Mouse (Mus musculus) embryonic facial prominence, embryonic 15.5 days (tissue): ENCODE measurements around the gene Sema3g. TPM values are rescaled to one million over a fixed set of nuclear protein-coding genes. Genes with fewer than 3 reads are reported as not detected.

ENCODE experiments used
- ATAC-seq: fragments of 200-750 bp; cut with Nextera tagmentation; 2 replicates; pipeline ENCODE4 v1.8.0; 2017; ENCODE audit warnings: low read depth, moderate TSS enrichment; ENCODE audit not compliant: insufficient number of reproducible peaks, low FRiP score, low TSS enrichment
- H3K27ac ChIP-seq: fragments of 300-500 bp; sonication (generic); replicated peaks from 2 replicates; pipeline ENCODE4 v1.5.1; 2015; ENCODE audit warnings: mild to moderate bottlenecking, inconsistent platforms
- H3K27me3 ChIP-seq: fragments of 300-500 bp; sonication (generic); 2 replicates; pipeline ENCODE4 v1.6.1; 2015; ENCODE audit warnings: inconsistent platforms
- H3K36me3 ChIP-seq: fragments of 300-500 bp; sonication (generic); 2 replicates; pipeline ENCODE4 v1.6.1; 2015; ENCODE audit warnings: mild to moderate bottlenecking, inconsistent platforms
- H3K4me1 ChIP-seq: fragments of 300-500 bp; sonication (generic); 2 replicates; pipeline ENCODE4 v1.6.1; 2015; ENCODE audit warnings: inconsistent platforms
- H3K4me2 ChIP-seq: fragments of 300-500 bp; sonication (generic); replicated peaks from 2 replicates; pipeline ENCODE4 v1.6.1; 2015; ENCODE audit warnings: mild to moderate bottlenecking, inconsistent platforms
- H3K4me3 ChIP-seq: fragments of 300-500 bp; sonication (generic); replicated peaks from 2 replicates; pipeline ENCODE4 v1.5.1; 2015; ENCODE audit warnings: mild to moderate bottlenecking, inconsistent platforms
- H3K9ac ChIP-seq: fragments of 300-500 bp; sonication (generic); 2 replicates; pipeline ENCODE4 v1.6.1; 2015; ENCODE audit warnings: inconsistent platforms
- H3K9me3 ChIP-seq: fragments of 300-500 bp; sonication (generic); replicated peaks from 2 replicates; pipeline ENCODE4 v1.6.1; 2016; ENCODE audit warnings: inconsistent platforms
- WGBS: fragments of 180-500 bp; shearing (Covaris S2); methylation state at CpG from one replicate; pipeline ENCODE4 v1.1.7; 2015; 5-methylcytosine and 5-hydroxymethylcytosine counted together
- polyA plus RNA-seq: library from polyadenylated mRNA; unstranded; fragments of >200 nt; fragmentation: Nextera tagmentation; extraction: Ambion mirVana; gene quantifications from 2 replicates; pipeline ENCODE4 v1.2.1, GENCODE M21; 2015

The Sema3g gene
- polyA plus RNA-seq, 1 experiment from 2014 or later: 1.3 TPM

DNA sequence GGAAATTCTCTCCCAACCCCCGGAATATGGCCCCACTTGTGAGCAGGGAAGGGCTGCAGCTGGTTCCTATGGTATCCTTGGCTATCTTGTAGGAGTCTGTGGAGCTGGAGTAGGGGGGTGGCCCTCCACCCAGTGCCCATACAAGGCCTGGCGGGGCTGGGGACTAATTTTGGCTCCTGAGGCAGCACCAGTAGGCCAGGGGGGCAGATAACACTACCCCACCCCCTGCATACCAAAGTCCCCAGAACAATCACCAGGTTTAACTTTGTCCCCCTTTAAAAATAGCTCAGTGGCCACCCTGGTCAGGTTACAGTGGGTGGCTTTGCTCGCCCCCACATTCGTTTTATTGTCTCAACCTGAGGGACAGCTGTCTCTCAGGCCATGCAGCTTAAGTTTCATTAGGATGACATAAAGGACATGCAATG, 8.5 kb upstream of the Sema3g start:
- Histone ChIP-seq H3K4me3 (no peak overlapping the region), H3K4me1 (peaks cover 37% of the 10 kb centered on the region), H3K36me3 (peaks cover 2% of the 10 kb centered on the region), H3K9ac (no peak overlapping the region), H3K9me3 (no peaks in the 10 kb centered on the region), H3K27me3 (no peaks in the 10 kb centered on the region), H3K27ac (no peak overlapping the region), H3K4me2 (no peak overlapping the region)
- WGBS: 67% methylated on average over 4 of the region's 4 CpGs
- ATAC-seq: no peak

DNA sequence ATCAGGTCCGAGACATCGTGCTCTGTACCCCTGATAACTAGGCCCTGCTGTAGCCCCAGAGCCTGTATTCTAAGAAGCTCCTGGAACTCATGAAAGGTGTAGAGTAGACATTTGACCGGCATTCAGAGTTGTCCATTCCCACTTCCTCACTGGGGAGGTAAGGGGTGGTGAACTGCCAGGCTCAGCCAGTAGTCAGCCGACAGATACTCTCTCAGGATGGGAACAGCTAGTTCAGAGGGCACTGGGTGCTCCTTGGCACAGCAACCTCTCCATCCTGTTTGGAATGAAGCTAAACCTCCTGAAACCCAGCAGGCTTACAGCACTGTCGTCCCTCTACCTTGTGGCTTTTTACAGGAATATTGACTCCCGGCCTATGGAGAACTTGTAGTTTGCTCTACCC, 5.8 kb upstream of the Sema3g start:
- no peak overlapping the region for H3K27ac ChIP-seq
- H3K4me2 ChIP-seq: no peak overlapping the region
- H3K36me3 ChIP-seq: no peaks in the 10 kb centered on the region
- WGBS: 89% methylated on average over 6 of the region's 6 CpGs
- H3K9ac ChIP-seq: no peak overlapping the region
- H3K4me1 ChIP-seq: peaks cover 27% of the 10 kb centered on the region
- H3K27me3 ChIP-seq: no peaks in the 10 kb centered on the region
- H3K9me3 ChIP-seq: no peaks in the 10 kb centered on the region
- ATAC-seq: no peak
- no peak overlapping the region for H3K4me3 ChIP-seq

DNA sequence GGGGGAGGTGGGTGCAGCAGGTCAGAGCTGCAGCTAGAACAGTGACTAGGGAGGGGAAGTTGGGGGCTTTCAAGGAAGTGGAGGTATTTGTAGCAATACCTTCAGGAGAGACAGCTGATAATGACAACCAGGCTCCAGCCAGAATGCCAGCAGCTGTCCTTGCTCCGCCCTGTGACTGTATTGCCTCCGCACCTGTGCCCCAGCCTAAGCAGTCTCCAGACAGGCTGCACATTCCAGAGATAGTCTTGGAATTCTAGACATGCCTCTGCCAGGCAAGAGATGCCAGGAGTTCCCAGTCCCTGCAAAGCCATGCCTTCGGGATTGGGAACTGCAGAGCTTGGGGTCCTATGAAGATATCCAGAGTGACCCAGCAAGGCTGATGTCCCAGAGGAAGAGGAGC, 5.2 kb upstream of the Sema3g start:
- 64% methylated on average over 3 of the region's 3 CpGs for WGBS
- Histone ChIP-seq H3K9me3 (no peaks in the 10 kb centered on the region), H3K9ac (no peak overlapping the region), H3K27me3 (no peaks in the 10 kb centered on the region), H3K4me2 (no peak overlapping the region), H3K4me3 (no peak overlapping the region), H3K4me1 (peaks cover 25% of the 10 kb centered on the region), H3K36me3 (no peaks in the 10 kb centered on the region), H3K27ac (0 out of 2 replicates have a peak overlapping the region, but pooled peaks have one; percentile 34)
- no peak for ATAC-seq

GRCm38 (mm10) chr14:31213868-31214267, 3.8 kb upstream of the Sema3g start:
- Histone ChIP-seq H3K4me2 (no peak overlapping the region), H3K27ac (no peak overlapping the region; the same call in 1 of the 2 replicates), H3K9me3 (no peaks in the 10 kb centered on the region), H3K36me3 (no peaks in the 10 kb centered on the region), H3K27me3 (no peaks in the 10 kb centered on the region), H3K4me3 (no peak overlapping the region), H3K4me1 (peaks cover 30% of the 10 kb centered on the region), H3K9ac (no peak overlapping the region)
- WGBS: 59% methylated on average over 8 of the region's 8 CpGs
- ATAC-seq: no peak

- Histone ChIP-seq H3K4me2 (no peak overlapping the region), H3K4me3 (no peak overlapping the region), H3K27me3 (no peaks in the 10 kb centered on the region), H3K36me3 (no peaks in the 10 kb centered on the region), H3K9ac (no peak overlapping the region), H3K9me3 (no peaks in the 10 kb centered on the region), H3K27ac (no peak overlapping the region), H3K4me1 (peaks cover 30% of the 10 kb centered on the region)
- WGBS: 85% methylated on average over 3 of the region's 3 CpGs
- ATAC-seq: no peak
Observed at GRCm38 (mm10) chr14:31214684-31215083, 3.0 kb upstream of the Sema3g start.

DNA sequence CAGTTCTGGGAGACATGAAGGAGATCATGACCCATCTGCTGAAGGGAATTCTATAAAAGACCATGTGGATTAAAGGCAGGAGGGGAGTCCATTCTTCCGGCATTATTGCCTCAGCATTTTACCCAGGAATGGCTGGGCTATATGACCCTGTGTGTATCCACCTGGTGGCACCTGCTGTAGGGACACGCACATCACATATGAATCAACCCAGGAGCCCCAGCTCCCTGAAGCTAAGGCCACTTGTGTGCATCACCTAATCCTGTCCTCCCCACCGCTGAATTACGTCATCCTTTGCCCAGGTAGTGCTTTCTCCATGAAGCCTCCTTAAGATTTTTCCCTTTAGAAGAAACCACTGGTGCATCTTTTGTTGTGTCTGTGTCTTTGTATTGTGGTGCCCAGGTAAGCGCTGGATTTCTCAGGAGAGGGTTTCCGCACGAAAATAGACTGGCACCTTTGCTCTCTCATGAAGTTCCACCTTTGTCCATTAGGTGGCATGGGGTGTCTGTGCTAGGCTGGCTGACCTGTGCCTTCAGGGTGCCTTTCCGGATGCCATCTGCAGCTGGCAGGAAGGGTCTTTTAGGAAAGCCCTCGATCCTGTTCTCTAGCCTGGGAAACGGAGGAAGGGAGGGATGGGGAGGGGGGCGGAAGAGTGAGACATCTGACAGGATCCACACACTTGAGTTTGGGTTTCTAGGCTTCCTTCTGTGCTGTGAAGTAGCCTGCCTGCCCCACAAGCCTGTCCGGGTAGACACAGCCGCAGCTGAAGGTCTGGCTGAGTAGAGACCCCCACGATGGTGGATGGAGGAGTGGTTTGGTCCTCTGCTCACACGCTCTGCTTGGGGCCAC, 2.3 kb upstream of the Sema3g start:
- no peaks in the 10 kb centered on the region for H3K27me3 ChIP-seq
- no peaks in the 10 kb centered on the region for H3K36me3 ChIP-seq
- no peaks in the 10 kb centered on the region for H3K9me3 ChIP-seq
- WGBS: 29% methylated on average over 15 of the region's 15 CpGs
- no peak overlapping the region for H3K4me3 ChIP-seq
- no peak overlapping the region for H3K9ac ChIP-seq
- peaks cover 30% of the 10 kb centered on the region for H3K4me1 ChIP-seq
- no peak overlapping the region for H3K4me2 ChIP-seq
- H3K27ac ChIP-seq: 0 out of 2 replicates have a peak overlapping the region, but pooled peaks have one; percentile 17
- ATAC-seq: peak; percentile 48; the same call in 1 of the 2 replicates

GRCm38 (mm10) chr14:31216846-31217245, 814 bp upstream of the Sema3g start, which contains the start of gene Nisch:
Gene Nisch, minus strand, starts transcription at chr14:31216946.
- Histone ChIP-seq H3K9ac (no peak within 1 kb of the TSS), H3K36me3 (no peaks in the 10 kb centered on the region), H3K27me3 (no peaks in the 10 kb centered on the region; the same call in 1 of the 2 replicates), H3K27ac (0 out of 2 replicates have a peak within 1 kb of the TSS, but pooled peaks have one; percentile 17), H3K4me3 (no peak within 1 kb of the TSS; the same call in 1 of the 2 replicates), H3K4me2 (peak within 1 kb of the TSS; percentile 24), H3K9me3 (no peaks in the 10 kb centered on the region), H3K4me1 (peaks cover 30% of the 10 kb centered on the region)
- 66% methylated on average over 2 of the region's 2 CpGs for WGBS
- ATAC-seq: no peak

- Histone ChIP-seq H3K27ac (peak overlapping the region; percentile 68), H3K36me3 (no peaks in the 10 kb centered on the region), H3K4me2 (no peak overlapping the region), H3K9ac (no peak overlapping the region), H3K4me1 (peaks cover 67% of the 10 kb centered on the region), H3K9me3 (no peaks in the 10 kb centered on the region), H3K27me3 (no peaks in the 10 kb centered on the region), H3K4me3 (no peak overlapping the region)
- ATAC-seq: peak; percentile 87
- WGBS: 31% methylated on average over 4 of the region's 4 CpGs
Observed at GRCm38 (mm10) chr14:31226978-31227377, 9.3 kb downstream of the Sema3g start.

GRCm38 (mm10) chr14:31228234-31228633, 10.6 kb downstream of the Sema3g start:
- no peak overlapping the region for H3K9ac ChIP-seq
- no peak overlapping the region for H3K4me2 ChIP-seq
- H3K36me3 ChIP-seq: no peaks in the 10 kb centered on the region
- peaks cover 65% of the 10 kb centered on the region for H3K4me1 ChIP-seq
- no peaks in the 10 kb centered on the region for H3K27me3 ChIP-seq
- H3K27ac ChIP-seq: no peak overlapping the region
- no peak overlapping the region for H3K4me3 ChIP-seq
- 74% methylated on average over 6 of the region's 6 CpGs for WGBS
- no peak for ATAC-seq
- H3K9me3 ChIP-seq: no peaks in the 10 kb centered on the region

- Histone ChIP-seq H3K9ac (no peak overlapping the region), H3K27me3 (no peaks in the 10 kb centered on the region), H3K27ac (no peak overlapping the region), H3K4me2 (no peak overlapping the region), H3K4me1 (peaks cover 56% of the 10 kb centered on the region), H3K9me3 (no peaks in the 10 kb centered on the region), H3K4me3 (no peak overlapping the region), H3K36me3 (no peaks in the 10 kb centered on the region)
- WGBS: 59% methylated on average over 8 of the region's 8 CpGs
- ATAC-seq: no peak
Observed at GRCm38 (mm10) chr14:31230442-31230841, 12.8 kb downstream of the Sema3g start.

DNA sequence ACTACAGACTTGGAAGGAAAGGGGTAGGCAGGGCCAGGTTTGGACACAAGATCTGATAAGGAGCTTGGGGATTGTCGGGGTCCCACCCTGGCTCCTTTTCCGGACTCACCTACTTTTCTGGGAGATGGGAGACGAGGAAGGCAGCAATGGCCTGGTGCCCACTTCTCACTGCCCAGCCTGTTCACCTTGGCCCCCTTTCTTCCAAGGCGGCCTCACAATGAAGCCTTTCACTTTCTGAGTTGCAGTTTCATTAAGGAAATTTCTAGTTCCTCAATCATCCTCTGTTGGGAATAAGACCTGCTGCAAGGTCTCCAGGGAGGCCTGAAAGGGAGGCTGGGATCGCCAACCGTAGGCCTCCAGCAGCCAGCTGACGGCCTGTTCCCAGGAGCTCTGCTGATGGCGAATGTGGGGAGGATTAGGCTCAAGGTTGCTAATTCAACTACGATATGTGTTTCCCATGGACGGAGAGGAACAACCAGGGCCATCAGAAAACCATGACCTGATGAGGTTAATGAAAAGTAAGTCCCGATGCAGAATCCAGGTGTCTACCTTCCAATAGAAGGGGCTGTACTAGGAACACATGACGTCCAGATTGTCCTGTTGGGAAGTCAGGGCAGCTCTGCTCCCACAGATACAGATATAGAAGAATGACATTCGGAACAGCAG, 14.9 kb downstream of the Sema3g start:
- Histone ChIP-seq H3K9ac (no peak overlapping the region), H3K9me3 (no peaks in the 10 kb centered on the region), H3K4me1 (peaks cover 40% of the 10 kb centered on the region), H3K36me3 (no peaks in the 10 kb centered on the region), H3K4me3 (no peak overlapping the region), H3K27me3 (no peaks in the 10 kb centered on the region), H3K27ac (no peak overlapping the region), H3K4me2 (no peak overlapping the region)
- WGBS: 81% methylated on average over 13 of the region's 13 CpGs
- no peak for ATAC-seq
